Mouse (Mus musculus) intestine, postnatal 0 days (tissue): ENCODE measurements around the gene Phlda1. TPM values are rescaled to one million over a fixed set of nuclear protein-coding genes. Genes with fewer than 3 reads are reported as not detected.
"Not testable (repeated sequence)": the region's sequence is repeated elsewhere in the genome, so short reads cannot be mapped to it uniquely, and the experiment has no call there.

ENCODE experiments used
- ATAC-seq: fragments of 200-750 bp; cut with Nextera tagmentation; 2 replicates; pipeline ENCODE4 v1.8.0; 2017; ENCODE audit warnings: mild to moderate bottlenecking, moderate TSS enrichment, moderate library complexity
- H3K27ac ChIP-seq: fragments of 300-500 bp; sonication (generic); 2 replicates; pipeline ENCODE4 v1.5.1; 2014; ENCODE audit warnings: mild to moderate bottlenecking, low read depth, low read length, moderate library complexity
- H3K27me3 ChIP-seq: fragments of 300-500 bp; sonication (generic); replicated peaks from 2 replicates; pipeline ENCODE4 v1.6.1; 2014; ENCODE audit warnings: low read length, mixed read lengths; ENCODE audit not compliant: control insufficient read depth, insufficient read depth
- H3K36me3 ChIP-seq: fragments of 300-500 bp; sonication (generic); 2 replicates; pipeline ENCODE4 v1.6.1; 2014; ENCODE audit warnings: mild to moderate bottlenecking, moderate library complexity; ENCODE audit not compliant: control insufficient read depth, insufficient read depth
- H3K4me1 ChIP-seq: fragments of 300-500 bp; sonication (generic); replicated peaks from 2 replicates; pipeline ENCODE4 v1.6.1; 2014; ENCODE audit warnings: antibody characterized with exemption, low read length, mixed read lengths; ENCODE audit not compliant: control insufficient read depth, insufficient read depth
- H3K4me2 ChIP-seq: fragments of 300-500 bp; sonication (generic); replicated peaks from 2 replicates; pipeline ENCODE4 v1.6.1; 2014; ENCODE audit warnings: low read depth, mild to moderate bottlenecking, moderate library complexity
- H3K4me3 ChIP-seq: fragments of 300-500 bp; sonication (generic); 2 replicates; pipeline ENCODE4 v1.5.1; 2014; ENCODE audit warnings: low read depth, low read length
- H3K9ac ChIP-seq: fragments of 300-500 bp; sonication (generic); 2 replicates; pipeline ENCODE4 v1.6.1; 2014; ENCODE audit warnings: mild to moderate bottlenecking, low read depth, low read length
- H3K9me3 ChIP-seq: fragments of 300-500 bp; sonication (generic); 2 replicates; pipeline ENCODE4 v1.6.1; 2016; ENCODE audit warnings: mixed run types; ENCODE audit not compliant: control insufficient read depth
- CTCF ChIP-seq: sonication (generic); IDR thresholded peaks from 2 replicates; pipeline ENCODE4 v1.5.1; 2016; ENCODE audit warnings: low read depth, mild to moderate bottlenecking, control low read depth, antibody characterized with exemption, moderate library complexity
- WGBS: fragments of 180-500 bp; shearing (Covaris S2); extraction: QIAGEN DNeasy Blood & Tissue Kit; methylation state at CpG from one replicate; pipeline ENCODE4 v1.1.7; 2014; 5-methylcytosine and 5-hydroxymethylcytosine counted together
- polyA plus RNA-seq: library from polyadenylated mRNA; unstranded; fragments of >200 nt; fragmentation: Nextera tagmentation; extraction: Ambion mirVana; gene quantifications from 2 replicates; pipeline ENCODE4 v1.2.1, GENCODE M21; 2015

Gene Phlda1
- polyA plus RNA-seq, 1 experiment from 2014 or later: 21.4 TPM

DNA sequence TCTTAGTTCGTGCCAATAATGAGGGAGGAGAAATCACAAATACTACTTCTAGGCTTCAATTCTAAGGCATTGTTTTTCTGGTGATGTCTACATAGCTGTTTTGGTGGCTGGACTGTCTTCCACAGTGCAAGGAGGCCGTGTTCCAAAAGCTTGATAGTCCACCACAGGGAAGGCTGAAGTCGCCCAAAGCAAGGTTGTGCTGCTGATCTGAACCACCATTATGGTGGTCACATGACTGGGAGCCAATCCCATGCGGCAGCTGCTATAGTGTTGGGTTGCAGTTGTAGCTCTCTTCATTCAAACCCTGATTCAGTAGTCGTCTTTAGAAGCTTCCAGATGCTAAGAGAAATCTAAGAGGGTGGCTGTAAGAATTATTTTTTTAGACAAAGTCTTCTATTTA lies 26.5 kb upstream of the Phlda1 start:
- Histone ChIP-seq H3K9ac (no peak overlapping the region), H3K9me3 (no peaks in the 10 kb centered on the region), H3K36me3 (peaks cover 3% of the 10 kb centered on the region; the same call in 1 of the 2 replicates), H3K27me3 (no peaks in the 10 kb centered on the region), H3K4me2 (no peak overlapping the region), H3K27ac (no peak overlapping the region), H3K4me1 (no peaks in the 10 kb centered on the region), H3K4me3 (no peak overlapping the region)
- ATAC-seq: no peak
- no peak for TF ChIP-seq CTCF
- WGBS: 83% methylated on average over 5 of the region's 5 CpGs

- no peak for TF ChIP-seq CTCF
- Histone ChIP-seq H3K36me3 (peaks cover 9% of the 10 kb centered on the region; the same call in 1 of the 2 replicates), H3K4me3 (no peak overlapping the region), H3K27me3 (no peaks in the 10 kb centered on the region), H3K9ac (no peak overlapping the region), H3K4me2 (no peak overlapping the region), H3K9me3 (no peaks in the 10 kb centered on the region), H3K4me1 (no peaks in the 10 kb centered on the region), H3K27ac (no peak overlapping the region)
- no peak for ATAC-seq
- WGBS: 88% methylated on average over 2 of the region's 2 CpGs
Measured at GRCm38 (mm10) chr10:111482654-111483053, 23.4 kb upstream of the Phlda1 start.

DNA sequence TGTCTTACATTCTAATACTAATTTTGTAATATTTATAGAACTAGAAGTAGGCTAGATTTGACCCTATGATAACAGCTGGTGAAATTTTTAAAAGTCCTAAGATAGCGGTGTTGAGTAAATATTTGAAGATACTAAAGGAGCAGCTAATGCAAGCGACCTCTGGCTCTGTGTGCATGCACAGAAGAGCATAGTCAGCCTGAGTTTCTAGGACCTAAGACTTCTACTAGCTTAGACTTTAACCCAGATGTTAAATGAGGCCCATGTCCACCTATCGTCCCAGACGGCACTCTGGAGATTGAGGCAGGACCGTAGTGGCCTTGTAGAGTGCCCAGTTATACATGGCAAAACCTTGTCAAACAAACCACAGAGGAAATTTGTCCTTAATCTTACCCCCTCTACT lies 22.0 kb upstream of the Phlda1 start:
- 30% methylated on average over 5 of the region's 5 CpGs for WGBS
- no peak for TF ChIP-seq CTCF
- Histone ChIP-seq H3K9me3 (no peaks in the 10 kb centered on the region), H3K4me2 (peak overlapping the region; percentile 25; the same call in 1 of the 2 replicates), H3K4me1 (no peaks in the 10 kb centered on the region), H3K36me3 (peaks cover 9% of the 10 kb centered on the region; the same call in 1 of the 2 replicates), H3K27me3 (no peaks in the 10 kb centered on the region), H3K4me3 (no peak overlapping the region), H3K27ac (no peak overlapping the region), H3K9ac (no peak overlapping the region)
- ATAC-seq: 0 out of 2 replicates have a peak, but pooled peaks have one; percentile 54

DNA sequence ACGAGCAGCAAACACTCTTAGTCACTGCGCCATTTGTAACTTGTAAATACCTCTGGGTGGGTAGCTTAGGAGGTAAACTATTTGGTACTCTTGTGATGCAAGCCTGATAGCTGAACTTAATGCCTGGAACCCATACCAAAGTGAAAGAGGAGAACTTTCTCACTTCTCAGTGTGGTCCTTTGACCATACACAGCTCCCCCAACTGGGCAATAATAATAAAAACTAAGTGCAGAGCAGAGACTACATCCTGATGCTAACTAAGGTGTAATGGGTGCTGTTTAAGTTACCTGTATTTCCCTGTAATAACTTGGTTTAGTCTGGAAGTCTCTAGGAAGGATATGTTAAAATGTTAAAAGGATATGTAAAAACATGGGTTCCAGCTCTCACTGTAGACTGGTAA lies 17.3 kb upstream of the Phlda1 start:
- H3K4me2 ChIP-seq: no peak overlapping the region
- ATAC-seq: no peak
- WGBS: 86% methylated on average over 2 of the region's 2 CpGs
- H3K4me3 ChIP-seq: no peak overlapping the region
- no peak overlapping the region for H3K9ac ChIP-seq
- no peaks in the 10 kb centered on the region for H3K27me3 ChIP-seq
- peaks cover 22% of the 10 kb centered on the region for H3K36me3 ChIP-seq
- no peaks in the 10 kb centered on the region for H3K4me1 ChIP-seq
- H3K27ac ChIP-seq: no peak overlapping the region
- no peaks in the 10 kb centered on the region for H3K9me3 ChIP-seq
- peak; percentile 51 for TF ChIP-seq CTCF

GRCm38 (mm10) chr10:111490079-111490478 lies 16.0 kb upstream of the Phlda1 start:
- not testable (repeated sequence) for H3K4me3 ChIP-seq, H3K4me2 ChIP-seq, H3K27ac ChIP-seq, H3K27me3 ChIP-seq, H3K9me3 ChIP-seq, H3K9ac ChIP-seq, H3K4me1 ChIP-seq
- peaks cover 27% of the 10 kb centered on the region for H3K36me3 ChIP-seq
- ATAC-seq: peak; percentile 41; the same call in 1 of the 2 replicates
- 50% methylated on average over 4 of the region's 4 CpGs for WGBS

DNA sequence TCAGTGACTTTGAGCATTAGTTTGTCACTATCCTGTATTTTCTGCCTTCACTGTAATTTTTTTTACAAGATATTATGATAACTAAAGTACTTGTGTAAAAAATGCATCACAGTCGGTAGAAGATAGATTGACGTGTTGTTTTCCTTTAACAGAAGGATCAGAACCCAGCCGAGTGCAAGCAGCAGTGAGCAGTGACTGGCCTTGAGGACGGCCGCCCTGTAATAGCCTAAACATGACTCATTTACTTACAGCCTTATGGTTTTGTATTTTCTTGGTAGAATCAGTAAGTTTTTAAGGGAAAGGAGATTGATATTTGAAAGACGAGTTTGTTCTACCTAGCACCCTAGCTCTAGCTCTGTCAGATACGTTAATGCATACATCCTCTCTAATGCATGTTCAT lies 10.2 kb upstream of the Phlda1 start:
- TF ChIP-seq CTCF: no peak
- H3K4me2 ChIP-seq: no peak overlapping the region
- no peaks in the 10 kb centered on the region for H3K27me3 ChIP-seq
- peaks cover 32% of the 10 kb centered on the region for H3K36me3 ChIP-seq
- ATAC-seq: no peak
- H3K4me3 ChIP-seq: no peak overlapping the region
- no peaks in the 10 kb centered on the region for H3K9me3 ChIP-seq
- no peaks in the 10 kb centered on the region for H3K4me1 ChIP-seq
- WGBS: 85% methylated on average over 7 of the region's 7 CpGs
- no peak overlapping the region for H3K27ac ChIP-seq
- H3K9ac ChIP-seq: no peak overlapping the region

GRCm38 (mm10) chr10:111499892-111500291 lies 6.2 kb upstream of the Phlda1 start:
- Histone ChIP-seq H3K36me3 (peaks cover 14% of the 10 kb centered on the region; the same call in 1 of the 2 replicates), H3K4me1 (no peaks in the 10 kb centered on the region), H3K4me3 (no peak overlapping the region), H3K4me2 (no peak overlapping the region), H3K9ac (no peak overlapping the region), H3K9me3 (no peaks in the 10 kb centered on the region), H3K27me3 (no peaks in the 10 kb centered on the region), H3K27ac (no peak overlapping the region)
- whole genome bisulfite sequencing: 77% methylated on average over 6 of the region's 6 CpGs
- no peak for TF ChIP-seq CTCF
- ATAC-seq: no peak
